Mouse (Mus musculus) right cerebral cortex, postnatal 36 days (tissue): Measurements from ENCODE around the gene Camta1.

Experiments used
- DNase-seq, 2 experiments: peaks; one replicate each; pipeline ENCODE4 v3.0.0; 2022; ENCODE audit warnings: low spot score in 2 of 2, mixed read lengths in 1 of 2

Camta1 gene

DNA sequence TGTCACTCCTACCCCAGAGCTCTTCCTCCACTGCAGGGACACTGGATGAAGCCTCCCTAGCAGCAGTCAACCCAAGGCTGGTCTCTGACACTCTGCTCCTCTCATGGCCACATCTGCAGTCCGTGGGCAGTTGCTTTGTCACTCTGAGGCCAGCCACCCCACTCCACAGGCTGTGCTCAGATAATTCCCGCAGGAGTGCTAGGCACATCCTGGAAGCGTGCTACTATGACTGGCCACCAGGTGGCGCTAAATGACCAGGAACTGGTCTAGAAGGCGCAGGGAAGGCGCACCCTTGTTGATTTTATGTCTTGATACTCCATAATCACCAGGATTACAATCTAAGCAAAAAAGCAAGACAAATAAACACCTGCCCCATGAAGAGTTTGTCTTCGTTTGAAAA, 704.8 kb downstream of the Camta1 start:
- peak; percentile 71 to 79 for DNase-seq

DNA sequence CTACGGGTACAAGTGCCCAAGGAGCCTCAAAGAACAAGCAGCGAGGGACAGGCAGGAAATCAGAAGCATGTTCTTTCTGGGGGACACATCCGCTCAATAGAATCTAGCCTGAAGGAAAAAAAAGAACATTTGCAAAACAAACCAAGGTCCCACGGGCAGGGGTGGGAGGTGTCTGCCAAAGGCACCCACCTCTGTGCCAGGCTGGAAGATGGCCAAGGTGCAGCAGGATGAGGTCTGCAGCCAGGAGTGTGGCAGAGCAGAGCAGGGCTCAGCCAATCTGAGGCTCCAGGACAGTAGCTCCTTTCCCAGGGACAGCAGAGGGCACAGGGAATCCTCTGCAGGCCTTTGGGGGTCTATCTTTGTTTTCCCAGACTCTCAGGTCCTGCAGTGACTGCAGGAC, 706.1 kb downstream of the Camta1 start:
- DNase-seq = no peak

GRCm38 (mm10) chr4:151154306-151154705, 707.4 kb downstream of the Camta1 start:
- DNase-seq = no peak

DNA sequence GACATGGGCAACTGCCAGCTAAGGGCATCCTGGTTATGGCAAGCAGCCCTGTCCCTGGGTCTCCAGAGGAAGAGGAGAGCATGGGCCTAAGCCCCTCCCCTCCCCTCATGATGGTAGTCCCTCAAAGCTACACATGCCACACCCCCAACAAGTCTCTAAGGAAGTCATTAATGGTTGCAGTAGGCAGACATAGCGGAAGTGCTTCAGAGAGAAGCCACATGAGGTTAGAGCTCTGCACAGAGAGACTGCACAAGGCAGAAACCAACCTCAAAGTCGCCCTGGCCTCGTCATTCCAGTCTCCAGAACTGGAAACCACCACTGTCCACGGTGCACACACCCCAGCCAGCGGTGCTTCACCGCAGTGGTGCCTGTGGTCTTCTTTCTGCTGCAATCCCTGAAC, 709.7 kb downstream of the Camta1 start:
- no peak for DNase-seq

DNA sequence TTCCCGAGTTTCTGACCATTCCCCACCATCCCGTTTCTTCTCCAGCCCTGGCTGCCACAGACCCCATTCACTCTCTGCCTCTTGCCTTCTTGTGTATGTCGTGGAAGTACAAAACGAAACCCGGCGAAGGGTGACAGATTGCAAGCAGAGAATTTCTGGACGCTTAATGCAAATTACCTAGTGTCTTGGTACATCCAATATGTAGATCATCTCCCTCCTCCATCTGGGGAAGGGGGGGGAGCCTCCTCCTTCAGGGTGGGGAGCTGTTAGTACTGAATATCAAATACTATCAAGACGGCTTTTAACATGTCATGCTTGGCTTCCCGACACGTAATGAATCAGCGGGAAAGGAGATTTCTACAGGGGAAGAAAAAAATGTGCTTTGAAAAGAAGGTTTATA, 710.8 kb downstream of the Camta1 start:
- DNase-seq = no peak

DNA sequence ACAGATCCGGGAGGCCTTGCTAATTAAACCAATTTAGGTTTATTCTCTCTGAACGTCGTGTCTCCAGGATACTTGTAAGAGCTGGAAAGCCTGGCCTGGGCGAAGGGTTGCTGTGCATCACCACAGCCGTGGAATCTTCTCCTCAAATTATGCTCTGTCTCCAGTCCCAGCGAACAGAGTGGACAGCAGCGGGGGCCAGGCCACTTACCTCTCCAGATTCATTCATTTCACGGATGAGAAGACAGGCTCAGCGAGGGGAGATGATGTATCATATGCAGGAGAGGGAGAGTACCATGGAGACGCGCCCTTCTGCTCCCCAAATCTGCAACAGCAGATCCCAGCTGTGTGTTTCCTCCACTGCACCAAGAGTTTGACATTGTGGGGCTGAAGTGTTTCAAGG, 711.6 kb downstream of the Camta1 start:
- no peak for DNase-seq

- no peak for DNase-seq
Measured at GRCm38 (mm10) chr4:151147541-151147940, 714.1 kb downstream of the Camta1 start.

DNA sequence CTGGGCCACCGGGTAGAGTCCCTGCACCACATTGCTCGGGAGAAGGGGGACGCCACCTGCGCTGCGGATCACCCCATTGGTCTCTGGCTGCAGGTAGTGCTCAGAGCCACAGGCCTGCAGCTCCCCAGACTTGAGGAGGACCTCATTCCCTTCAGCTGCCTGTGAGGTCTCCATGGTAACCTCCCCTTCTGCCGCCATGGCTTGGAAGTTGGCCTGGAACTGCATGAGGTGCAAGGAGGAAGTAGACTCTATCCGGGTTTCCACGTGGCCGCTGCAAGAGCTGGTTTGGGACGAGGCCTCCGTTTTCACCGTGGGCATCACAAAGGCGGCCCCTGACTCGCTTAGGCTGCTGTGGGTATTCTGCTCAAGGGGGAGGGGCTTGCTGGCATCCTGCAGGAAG, 717.6 kb downstream of the Camta1 start:
- DNase-seq = no peak

- peak; percentile 92 to 97 for DNase-seq
Measured at GRCm38 (mm10) chr4:151141196-151141880, 720.3 kb downstream of the Camta1 start.

DNA sequence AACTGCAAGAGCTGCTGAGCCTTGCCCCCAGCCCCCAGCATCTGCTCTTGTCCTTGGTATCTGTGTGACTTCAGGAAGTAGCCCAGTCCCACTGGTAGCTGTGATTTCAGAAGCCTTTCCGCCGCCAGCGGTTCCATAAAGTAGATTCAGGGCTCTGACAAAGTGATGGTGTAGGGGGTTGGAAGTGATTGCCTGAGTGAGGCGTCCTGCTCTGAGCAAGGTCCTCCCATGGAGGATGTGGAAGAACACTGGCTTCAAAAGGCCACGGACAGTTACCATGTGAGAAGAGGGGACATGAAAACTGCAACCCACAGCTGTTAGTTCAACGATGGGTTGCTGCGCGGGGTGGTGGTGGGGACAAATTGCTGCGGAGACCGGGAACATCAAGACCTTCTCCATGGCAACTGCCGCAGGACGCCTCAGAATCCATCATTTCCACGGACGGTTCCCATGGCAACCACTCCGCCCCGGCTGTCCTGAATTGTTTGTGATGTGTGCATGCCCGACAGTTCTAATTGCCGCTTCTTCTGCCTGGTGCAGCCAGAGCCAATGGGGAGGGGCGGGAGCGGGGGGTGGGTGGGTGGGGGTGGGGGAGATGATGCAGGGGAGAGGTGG, 721.2 kb downstream of the Camta1 start:
- peak; percentile 92 to 94 for DNase-seq

GRCm38 (mm10) chr4:151139053-151139840, 722.4 kb downstream of the Camta1 start:
- peak; percentile 81 to 84 for DNase-seq

DNA sequence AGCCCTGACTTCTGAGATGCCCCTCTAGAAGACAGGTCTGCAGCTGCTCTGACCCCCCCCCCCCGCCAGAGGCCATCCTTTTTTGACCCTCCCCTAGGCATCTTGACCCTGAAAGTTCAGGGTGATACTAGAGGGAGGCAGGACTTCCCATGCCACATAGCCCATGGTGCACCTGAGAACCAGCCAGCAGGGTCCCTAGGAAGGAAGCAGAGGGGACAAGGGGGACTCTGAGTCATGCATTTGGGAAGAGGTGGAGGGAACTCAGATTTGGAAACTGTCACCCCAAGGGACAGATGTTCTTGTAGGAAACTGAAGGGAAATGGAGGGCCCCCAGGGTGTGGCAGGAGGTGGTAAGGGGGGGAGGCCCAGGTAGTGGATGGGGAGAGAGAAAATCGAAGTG, 723.1 kb downstream of the Camta1 start:
- DNase-seq = no peak

DNA sequence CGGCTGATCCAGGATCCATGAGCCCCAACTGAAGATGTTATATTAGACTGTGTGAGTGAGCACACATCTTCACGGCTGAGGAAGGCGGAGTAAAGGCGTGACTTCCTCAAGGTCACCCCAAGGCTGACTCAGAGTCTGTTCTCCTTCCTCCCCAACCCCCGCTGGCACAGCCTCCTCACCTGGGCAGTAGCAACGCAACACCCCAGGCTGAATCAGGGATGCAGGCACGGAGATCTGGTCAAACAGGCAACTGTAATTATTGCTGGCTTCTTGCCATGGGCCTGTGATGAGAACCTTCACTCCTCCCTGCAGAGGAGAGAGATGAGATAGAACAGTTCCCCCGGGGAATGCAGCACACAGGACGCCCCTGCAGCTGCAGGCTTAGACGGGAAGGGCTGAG, 723.5 kb downstream of the Camta1 start:
- DNase-seq = no peak

GRCm38 (mm10) chr4:151137701-151138100, 724.0 kb downstream of the Camta1 start:
- DNase-seq = no peak

DNA sequence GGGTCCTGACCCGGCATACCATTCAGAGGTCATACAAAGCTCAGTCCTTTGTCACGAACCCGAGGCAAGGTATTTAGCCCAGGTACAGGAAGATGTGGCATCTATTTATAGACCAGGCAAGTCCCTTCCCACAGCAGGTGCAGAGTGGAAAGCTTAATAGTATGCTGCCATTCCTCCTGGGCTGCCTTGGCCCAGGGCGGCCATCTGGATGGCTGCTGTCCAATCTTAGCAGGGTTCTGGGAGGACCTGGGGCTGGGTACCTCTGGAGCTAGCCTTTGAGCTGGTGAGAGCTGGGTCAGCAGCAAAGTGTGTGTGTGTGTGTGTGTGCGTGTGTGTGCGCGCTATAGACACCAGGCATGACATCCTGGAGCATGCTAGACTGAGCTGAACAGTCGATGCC, 726.2 kb downstream of the Camta1 start:
- DNase-seq = no peak

- no peak for DNase-seq
Measured at GRCm38 (mm10) chr4:151133760-151134159, 727.9 kb downstream of the Camta1 start.

DNA sequence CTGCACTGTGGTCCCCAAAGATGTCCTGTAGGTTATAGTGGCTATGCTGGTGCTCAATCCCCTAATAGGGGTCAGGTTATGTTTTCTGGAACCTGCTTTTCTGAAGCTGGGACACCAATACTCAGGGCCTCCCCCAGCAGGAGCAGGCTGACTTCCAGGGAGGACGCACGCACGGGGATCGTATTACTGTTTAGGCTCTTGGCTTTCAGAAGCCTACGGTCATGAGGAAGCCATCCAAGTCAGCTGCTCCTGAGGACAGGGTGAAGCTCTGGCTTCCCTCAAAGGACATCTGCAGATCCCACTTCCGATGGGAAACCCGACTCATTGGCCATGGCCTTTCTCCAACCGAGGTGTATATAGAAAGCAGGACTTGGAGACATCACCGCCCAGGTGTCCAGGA, 729.2 kb downstream of the Camta1 start:
- no peak for DNase-seq

DNA sequence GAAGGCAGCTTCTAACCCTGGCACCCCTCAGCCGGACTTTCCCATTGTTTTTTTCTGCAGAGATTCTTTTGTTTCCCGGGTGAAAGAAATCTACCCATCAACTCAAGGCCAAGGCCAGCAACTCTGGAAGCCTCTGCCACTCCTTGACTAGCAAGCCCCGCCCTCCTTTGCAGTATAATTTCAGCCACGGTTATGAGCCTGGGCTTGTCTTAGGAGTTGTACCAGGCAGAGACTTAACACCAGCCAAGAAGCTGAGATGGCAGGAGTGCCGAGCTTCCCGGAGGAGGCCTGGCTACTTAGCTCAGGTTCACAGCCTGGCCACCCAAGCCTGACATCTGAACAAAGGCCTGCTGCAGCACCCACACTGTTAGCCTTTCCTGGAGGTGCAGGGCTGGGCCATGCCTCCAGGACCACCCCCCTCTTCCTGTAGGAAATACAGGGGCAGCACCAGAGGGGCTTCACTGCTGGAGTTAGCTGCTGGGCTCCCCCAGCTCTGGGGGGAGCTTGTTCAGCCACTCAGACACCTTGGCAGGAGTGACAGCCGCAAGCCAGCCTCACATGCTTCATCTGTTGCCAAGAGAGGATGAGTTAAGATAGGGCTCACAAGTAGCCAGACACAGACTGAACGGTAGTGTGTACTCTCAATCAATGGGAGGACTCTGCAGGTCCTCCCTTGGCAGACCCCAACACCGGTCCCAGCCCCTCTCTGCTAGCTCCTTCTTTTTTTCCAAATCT, 730.8 kb downstream of the Camta1 start:
- DNase-seq = no peak

DNA sequence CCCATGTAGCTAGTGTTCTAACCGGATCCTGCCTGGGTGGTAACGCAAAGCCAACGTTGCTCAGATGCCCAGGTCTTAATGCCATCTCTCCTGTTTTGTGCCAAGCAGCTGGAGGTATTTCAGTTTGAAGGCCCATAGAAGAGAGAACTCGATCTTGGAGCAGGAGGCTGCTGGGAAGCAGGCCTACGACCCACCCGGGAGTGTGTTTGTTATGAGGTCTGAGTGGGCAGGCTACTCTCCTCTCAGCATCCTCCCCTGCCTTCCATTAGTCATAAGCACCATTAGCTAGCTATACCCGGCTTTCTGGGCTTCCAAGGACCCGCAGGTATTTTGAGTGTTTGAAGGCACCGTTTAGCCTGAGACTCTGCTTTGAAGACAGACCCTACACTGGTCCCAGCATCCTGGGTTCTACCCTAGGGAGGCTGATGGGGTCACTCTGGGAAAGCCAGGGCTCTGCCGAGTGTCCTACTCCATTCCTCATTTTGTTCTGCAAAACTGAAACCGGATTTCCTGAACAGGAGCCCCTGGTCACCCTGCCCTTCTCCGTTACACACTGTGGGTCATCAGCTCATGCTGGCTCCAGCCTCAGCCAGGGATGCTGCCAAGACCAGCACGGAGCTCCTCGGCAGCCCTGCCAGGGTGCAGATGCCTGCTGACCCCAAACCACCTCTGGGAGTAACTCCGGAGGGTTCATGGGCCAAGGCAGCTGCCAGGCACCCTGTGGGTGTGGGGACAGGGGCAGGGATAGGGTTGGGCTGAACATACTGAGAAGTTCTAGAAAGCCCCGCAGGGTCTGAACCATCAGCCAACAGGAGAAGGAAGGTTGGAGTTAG, 731.7 kb downstream of the Camta1 start:
- no peak for DNase-seq

DNA sequence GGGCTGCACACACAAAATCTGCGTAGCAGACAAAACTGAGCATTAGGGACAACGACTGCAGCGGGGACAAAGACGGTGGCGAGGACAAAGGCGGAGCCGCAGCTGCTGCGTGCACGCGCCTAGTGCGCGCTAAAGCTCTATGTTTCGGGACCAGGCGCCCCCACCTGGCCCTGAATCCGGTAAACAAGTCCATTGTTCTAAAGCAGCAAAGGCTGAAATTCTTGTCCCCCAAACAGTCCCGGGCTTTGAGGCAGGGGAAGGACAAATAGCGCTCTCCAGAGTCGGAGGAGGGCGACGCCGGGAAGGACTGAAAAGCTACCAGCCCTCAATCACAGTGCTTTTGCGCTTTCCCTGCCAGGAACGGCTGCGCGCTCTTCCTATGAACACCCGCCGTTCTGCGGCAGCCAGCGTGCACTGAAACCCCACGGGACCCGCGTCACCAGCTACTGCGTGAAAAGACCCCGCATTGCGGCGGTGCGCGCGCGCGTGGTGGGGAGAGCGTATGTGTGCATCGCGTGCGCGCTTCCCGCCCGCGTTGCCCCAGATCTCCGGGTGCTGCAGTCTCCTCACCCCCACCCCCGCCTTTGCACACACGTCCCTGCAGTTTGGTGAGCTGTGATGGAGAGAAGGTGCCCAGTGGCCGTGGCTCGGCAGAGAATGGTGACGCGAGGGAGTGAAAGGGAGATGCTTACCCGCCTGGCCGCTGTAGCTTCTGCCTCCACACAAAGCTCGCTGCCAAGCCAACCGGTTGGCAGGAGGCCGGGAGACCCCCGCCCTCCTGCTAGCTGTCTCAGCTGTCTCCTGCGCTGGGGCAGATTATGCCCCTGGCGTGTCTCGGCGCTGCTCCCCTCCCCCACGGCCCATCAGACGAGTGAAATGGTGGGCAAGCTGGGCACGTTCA, 732.8 kb downstream of the Camta1 start:
- DNase-seq = peak; percentile 80
